Mouse (Mus musculus) T-helper 17 cell (primary cell): ENCODE data around the gene Elk4.

Source experiments
- in situ Hi-C, 2 experiments: fragments of 300-600 bp; cut with MboI, MseI; formaldehyde crosslinking; loops; 1 replicate in 1 of 2; 2 replicates in 1 of 2; pipeline ENCODE4 v1.15.1; 2025; ENCODE audit warnings: high pct_unique_total_duplicates in 2 of 2

The Elk4 gene

DNA sequence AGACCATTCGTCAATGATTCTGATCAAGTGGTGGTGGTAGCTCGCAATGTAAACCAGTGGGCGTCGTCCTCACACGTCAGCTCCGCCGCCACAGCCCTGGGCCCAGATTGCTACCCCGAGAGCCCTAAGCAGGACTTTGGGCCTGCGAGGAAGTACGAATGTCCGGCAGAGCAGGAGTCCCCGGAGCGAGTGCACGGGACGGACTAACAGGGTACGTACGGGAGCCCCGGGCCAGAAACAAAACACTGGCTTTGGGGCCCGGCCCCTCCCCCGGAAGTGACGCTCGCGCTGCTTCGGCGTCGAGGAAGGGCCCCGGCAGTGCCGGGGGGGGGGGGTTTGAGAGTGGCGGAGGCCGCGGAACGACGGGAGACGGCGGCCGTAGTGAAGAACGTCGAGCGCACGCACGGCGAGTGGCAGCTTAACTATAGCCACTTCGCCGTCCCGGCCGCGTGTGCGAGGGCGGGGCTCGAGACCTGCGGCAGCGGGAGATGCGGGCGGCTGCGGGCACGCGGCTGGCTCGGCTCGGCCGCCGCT, at the start of gene Elk4:
Gene Elk4 (plus strand): TSS at position 326 of the 534 bp plus-strand sequence.
- in situ Hi-C loops, result loop anchor here (10.0 to 25.0 kb wide), 2 partner anchors 823 to 1130 kb away; partner anchors contain the start of gene Ppp1r15b (in 1 of the 2)

DNA sequence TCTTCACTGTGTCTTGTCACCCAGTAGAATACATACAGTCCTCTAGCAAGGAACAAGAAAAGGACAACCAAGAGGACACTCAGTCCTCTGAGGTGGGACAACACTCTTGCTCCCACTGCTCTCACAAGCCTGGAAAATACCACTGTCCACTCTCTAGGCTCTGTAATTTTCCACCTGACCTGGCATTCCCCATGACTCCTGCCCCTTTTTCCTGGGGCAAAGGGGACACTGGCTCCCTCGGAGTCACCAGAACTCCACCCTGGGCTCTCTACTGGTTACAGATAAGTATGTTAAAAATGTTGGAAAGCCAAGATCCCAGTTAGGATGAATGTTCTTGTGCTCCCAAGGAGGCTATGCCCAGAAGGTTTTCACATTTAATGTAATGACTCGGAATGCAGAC, 46.4 kb upstream of the Elk4 start:
- in situ Hi-C loops, result no loop called here

- in situ Hi-C loops, result no loop called here
Measured at GRCm38 (mm10) chr1:131962606-131963084, 44.8 kb upstream of the Elk4 start, which contains the start of gene Slc45a3. Gene Slc45a3, plus strand, starts transcription at chr1:131962967.

DNA sequence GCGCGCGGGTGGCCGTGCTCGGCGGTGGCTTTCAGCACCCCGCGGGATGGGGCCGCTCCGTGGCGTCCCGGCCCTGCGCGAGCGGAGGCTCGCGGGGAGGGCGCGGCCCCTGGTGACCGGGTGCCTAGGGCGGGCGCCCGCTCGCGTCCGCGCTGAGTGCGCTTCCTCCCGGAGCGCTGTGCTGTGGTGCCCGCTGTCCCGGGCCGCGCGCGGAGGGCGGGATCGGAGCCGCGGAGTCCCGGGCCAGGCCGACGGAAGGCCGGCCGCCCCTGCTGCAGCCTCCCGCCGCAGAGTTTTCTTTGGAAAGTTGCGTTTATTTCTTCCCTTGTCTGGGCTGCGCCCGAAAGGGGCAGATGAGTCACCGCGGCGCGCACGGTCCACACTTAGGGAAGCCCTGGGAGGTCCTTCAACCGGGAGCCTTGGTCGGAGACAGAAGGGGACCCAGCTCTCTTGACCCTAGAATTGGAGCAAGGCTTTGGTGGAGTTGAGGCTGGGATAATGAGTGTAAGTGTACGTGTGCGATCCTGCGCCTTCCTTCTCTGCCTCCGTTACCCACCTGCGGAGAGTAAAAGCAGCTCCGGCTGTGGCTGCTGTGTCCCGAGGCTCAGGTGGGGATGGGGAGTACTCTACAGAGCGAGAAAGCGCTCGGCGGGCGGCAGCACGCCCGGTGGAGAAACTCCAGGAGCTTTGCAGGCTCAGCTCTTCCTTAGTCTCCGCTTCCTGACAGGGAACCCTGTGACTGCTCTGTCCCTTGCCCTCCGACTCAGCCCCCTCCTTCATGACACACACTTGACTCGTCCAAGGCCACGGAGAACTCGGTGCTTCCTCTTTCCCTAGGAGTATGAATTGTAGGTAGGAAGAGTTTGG, 44.1 kb upstream of the Elk4 start:
- in situ Hi-C loops, result no loop called here

GRCm38 (mm10) chr1:131964100-131964499, 43.3 kb upstream of the Elk4 start:
- in situ Hi-C loops, result no loop called here

DNA sequence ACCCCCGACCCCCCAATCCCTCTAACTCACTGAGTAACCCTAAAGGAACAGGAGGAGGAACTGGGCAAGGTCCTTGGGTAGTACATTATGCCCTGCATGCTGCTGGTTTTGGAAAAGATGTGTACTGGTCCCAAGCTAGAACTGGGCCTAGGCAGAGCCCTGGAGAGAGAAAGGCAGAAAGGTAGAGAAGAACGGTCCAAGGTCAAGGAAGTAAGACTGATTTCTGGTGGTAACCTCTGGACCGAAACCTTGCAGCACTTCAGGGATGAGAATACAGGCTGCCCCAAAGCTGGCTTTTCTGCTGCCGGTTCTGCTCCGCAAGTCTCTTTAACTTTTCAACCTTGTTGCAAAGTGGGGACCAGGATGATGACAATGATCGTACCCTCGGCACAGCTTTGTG, 42.8 kb upstream of the Elk4 start:
- in situ Hi-C loops, result no loop called here

- in situ Hi-C loops, result no loop called here
Measured at GRCm38 (mm10) chr1:131965818-131966217, 41.6 kb upstream of the Elk4 start.

DNA sequence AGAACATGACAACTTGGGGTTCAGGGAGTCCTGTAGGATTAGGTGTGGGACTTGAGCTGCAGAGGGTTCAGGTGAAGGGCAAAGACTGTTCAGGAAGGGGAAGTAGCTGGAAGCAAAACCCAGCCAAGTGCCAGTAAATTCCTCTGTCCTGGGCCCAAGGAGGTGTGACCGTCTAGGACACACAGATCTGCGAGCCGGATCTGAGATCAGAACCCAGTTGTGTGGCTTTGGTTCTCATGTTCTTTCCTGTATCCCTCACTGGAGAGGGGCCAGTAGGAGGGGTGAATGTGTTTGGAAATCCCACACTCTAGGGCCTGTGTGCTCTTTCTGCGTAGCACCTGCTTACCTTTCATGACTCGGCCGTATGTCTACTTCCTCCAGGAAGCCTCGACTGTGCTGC, 40.1 kb upstream of the Elk4 start:
- in situ Hi-C loops, result no loop called here

DNA sequence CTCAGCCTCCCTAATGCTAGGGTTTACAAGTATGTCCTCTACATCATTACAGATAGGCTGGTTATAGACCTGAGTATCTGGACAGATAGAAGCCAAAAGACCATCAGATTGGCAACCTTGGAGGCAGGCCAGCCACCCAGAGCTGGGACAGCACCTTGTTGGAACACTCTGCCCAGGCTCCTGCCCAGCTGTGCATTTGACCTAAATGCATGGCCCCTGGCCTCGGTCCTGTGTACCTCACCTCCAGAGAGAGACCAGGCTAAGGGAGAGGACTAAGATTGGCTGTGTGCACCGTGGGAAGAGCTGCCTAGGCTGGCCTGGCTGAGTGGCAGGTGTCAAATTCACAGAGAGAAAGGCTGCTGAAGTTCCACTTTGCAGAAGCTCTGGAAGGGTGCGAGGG, 38.9 kb upstream of the Elk4 start:
- in situ Hi-C loops, result no loop called here

DNA sequence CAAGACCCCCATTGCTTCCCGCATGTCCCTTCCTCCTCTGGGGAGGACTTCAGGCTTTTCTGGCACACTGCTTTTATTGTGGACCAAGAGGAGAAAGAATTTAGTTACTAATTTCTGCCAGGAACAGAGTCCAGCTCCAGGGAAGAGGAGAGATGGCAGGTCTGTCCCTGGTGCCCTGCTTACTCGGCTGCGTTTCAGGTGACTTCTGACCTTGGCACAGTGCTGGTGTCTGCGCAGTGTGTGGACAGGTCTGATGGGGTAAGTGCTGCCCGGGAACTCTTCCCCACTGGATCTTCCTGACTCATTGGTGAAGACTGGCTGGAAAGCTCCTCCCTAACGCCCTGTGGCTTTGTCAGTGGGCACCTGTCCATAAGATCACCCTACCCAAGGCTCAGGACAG, 38.4 kb upstream of the Elk4 start:
- in situ Hi-C loops, result no loop called here

DNA sequence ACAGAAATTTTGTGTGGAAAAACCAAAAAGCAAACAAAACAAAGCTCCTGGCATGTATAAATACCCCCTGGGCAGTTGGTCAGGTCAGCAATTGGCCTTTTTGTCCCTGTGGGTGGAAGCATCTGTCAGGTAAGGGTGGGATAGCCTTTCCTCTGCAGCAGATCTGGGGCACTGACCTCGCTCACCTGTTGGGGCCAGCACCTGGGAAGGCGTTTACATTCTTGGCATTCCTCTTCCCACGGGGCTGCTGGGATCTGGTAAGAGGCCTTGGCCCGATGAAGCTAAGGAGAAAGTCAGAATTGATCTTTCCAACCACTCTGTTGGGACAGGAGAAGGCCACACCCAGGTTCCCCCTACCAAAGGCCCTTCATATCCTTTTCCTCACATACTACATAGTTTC, 37.6 kb upstream of the Elk4 start:
- in situ Hi-C loops, result no loop called here

GRCm38 (mm10) chr1:131970322-131970660, 37.1 kb upstream of the Elk4 start:
- in situ Hi-C loops, result no loop called here

DNA sequence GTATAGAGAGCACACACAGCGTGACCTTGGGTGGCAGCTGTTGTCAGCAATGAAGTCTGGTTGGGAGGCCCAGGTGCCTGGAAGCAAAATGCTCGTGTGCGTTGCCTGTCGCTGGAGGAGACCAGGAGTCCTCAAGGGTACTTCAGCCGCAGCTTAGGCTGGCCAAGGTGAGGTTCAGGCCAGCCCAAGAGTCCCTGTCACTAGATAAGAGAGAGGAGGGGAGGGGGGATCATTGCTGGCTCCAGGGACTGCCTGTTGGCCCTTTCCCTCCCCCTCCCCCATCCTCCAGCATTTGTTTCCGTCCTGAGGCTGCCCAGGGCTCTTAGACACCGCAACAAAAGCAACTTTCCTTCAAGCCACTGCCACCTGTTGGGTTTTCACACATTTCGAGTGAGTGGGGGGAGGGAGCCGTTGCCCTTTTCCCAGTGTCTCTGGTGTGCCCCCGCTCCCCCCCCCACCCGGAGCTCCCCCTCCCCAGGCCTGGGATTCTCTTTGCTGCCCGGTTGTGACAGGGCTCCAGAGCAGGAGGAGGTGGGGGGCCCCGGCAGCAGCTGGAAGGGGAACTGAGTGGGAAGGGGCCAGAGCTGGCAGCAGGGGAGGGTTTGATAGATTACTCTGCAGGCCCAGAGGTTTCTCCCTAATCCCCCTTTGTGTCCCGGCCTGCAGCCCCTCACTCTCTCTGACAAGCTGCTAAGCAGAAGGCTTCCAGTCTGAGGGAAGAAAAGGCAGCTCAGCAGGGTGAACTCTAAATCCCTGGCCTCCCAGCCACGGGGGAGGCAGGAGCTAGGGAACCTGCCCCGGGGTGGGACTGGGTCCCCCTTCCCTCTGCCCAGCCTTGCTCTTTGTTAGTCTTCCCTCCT, 36.5 kb upstream of the Elk4 start:
- in situ Hi-C loops, result no loop called here

- in situ Hi-C loops, result no loop called here
Measured at GRCm38 (mm10) chr1:131971771-131972497, 35.5 kb upstream of the Elk4 start.

- in situ Hi-C loops, result no loop called here
Measured at GRCm38 (mm10) chr1:131972498-131973334, 34.7 kb upstream of the Elk4 start.

DNA sequence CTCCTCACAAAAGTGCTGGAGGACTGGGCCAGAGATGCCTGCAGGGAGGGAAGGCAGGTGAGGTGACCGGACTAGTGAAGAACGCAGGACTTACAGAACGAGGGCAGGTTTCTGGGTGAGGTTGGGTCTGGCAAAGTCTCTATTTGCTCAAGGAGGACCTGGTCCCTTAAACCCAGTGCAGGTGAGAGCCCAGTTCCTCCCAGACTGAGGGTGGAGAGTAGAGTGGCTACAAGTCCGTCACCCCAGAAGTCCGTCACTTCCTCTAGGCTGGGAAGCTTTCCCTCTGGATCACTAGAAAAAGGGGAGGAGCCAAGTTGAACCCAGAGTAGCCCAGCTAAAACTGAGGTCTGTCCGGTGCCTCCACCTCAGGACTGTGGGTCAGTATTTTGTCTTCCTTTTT, 33.4 kb upstream of the Elk4 start:
- in situ Hi-C loops, result no loop called here

GRCm38 (mm10) chr1:131976886-131977285, 30.5 kb upstream of the Elk4 start:
- in situ Hi-C loops, result loop anchor here in 1 of 2 experiments (5.0 kb wide), 1 partner anchor 140 kb away; no protein-coding TSS in a partner anchor

DNA sequence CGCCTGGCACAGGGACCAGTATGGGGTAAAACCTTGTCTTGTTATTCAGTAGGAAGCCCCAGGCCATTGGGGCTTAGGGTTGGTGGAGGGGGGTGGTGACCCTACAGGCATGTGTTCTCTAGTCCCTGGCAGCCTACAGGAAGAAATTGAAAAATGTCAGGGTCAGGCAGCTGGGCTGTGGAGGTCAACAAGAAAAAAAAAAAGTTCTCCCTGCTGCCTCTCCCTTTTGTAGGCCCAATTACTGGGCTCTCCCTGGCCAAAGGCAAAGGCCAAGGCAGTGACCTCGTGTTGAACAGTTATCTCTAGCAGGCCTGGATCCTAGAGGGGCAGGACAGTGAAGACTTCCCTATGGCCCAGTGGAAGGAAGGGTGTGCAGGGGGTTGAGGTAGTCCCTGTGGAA, 26.9 kb upstream of the Elk4 start:
- in situ Hi-C loops, result no loop called here

DNA sequence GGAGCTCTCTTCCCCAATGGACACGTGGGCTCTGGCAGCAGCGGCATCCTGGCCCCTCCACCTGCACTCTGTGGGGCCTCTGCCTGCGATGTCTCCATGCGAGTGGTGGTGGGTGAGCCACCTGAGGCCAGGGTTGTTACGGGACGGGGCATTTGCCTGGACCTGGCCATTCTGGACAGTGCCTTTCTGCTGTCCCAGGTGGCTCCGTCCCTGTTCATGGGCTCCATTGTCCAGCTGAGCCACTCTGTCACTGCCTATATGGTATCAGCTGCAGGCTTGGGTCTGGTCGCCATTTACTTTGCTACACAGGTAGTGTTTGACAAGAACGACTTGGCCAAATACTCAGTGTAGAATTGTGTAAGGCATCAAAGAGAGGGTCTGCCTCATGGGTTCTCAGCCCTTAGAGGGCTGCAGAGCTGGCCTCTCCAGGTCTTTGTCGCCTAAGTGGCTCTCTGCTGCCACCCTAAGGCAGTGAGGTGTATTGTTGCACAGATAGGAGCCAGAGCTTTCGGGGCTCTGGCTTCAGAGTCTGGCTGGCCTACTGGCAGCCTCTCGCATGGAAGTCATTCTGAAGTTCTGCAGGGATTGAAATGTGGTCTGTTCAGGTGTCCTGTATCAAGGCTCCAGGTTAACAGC, 25.9 kb upstream of the Elk4 start:
- in situ Hi-C loops, result no loop called here

DNA sequence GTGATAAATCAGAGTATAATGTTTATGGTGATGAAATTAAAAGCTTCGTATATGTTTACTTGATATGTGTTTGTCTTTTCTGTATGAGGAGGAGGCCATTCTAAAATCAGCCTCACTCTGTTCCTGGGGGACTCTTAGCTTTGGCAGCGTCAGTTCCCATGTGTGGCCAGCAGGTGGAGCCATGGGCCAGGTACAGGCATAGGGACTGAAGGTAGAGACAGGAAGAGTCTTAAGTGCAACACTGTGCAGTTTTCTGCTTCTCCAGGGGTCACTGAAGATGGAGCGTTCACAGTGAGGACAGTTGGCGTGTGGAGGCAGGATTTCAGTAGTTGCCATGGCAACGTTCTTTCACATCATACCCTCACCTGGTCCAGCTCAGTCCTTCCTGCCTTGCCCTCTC, 24.5 kb upstream of the Elk4 start:
- in situ Hi-C loops, result no loop called here
